In the genomic region with DNA sequence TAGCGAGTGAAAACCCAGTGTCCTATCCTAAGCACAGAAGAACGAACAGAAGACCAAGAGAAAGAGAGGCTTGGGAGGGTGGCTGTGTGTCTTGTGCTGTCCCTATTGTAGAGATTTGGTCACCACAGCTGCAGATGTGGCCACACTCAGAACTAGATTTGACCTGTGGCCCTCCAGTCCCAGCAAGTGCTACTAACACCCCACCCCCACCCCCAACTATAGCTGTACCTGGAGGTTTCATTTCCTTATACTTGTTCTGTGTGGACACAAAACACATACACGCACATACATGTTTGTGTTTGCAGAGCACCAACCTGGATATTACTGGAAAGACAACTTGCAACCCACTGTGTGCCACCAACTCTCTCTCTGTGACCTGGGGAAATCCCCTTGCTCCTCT, we compare ENCODE assay signal across 1 mouse cellular context.
TF ChIP-seq lines count a peak whose summit lies in the region.

No protein-coding gene starts in this region.

TF ChIP-seq in CH12.LX, 34 proteins besides CTCF, POLR2A, EP300 and RAD21 (continued from another document):
- TF ChIP-seq MYC (IDR thresholded peaks at IDR 0.05; ENCODE audit: low read depth, low read length) (no peak), ETS1 (conservative IDR thresholded peaks at IDR 0.05; ENCODE audit: low read depth, low read length) (peak; percentile 54), MXI1 (IDR thresholded peaks at IDR 0.05; ENCODE audit: low read depth, low read length) (no peak; the same call in 1 of the 2 replicates), MEF2A (IDR thresholded peaks at IDR 0.05; ENCODE audit: borderline replicate concordance, low read depth, low read length) (peak; percentile 75), TBP (conservative IDR thresholded peaks at IDR 0.05; ENCODE audit: low read depth, low read length) (0 out of 2 replicates have a peak, but pooled peaks have one; percentile 22), BHLHE40 (IDR thresholded peaks at IDR 0.05; ENCODE audit: low read depth, low read length) (peak; percentile 67)
